Mouse (Mus musculus) embryonic facial prominence, embryonic 11.5 days (tissue): ENCODE measurements around the gene Kdm2a. TPM values are rescaled to one million over a fixed set of nuclear protein-coding genes. Genes with fewer than 3 reads are reported as not detected.

Source experiments
- ATAC-seq: fragments of 200-750 bp; cut with Nextera tagmentation; replicated peaks from 2 replicates; pipeline ENCODE4 v1.8.0; 2017; ENCODE audit warnings: low read depth; ENCODE audit not compliant: insufficient number of reproducible peaks, low FRiP score, low TSS enrichment
- DNase-seq: peaks from one replicate; pipeline ENCODE4 v3.0.0-alpha.2; 2015; ENCODE audit warnings: low spot score
- H3K27ac ChIP-seq: fragments of 300-500 bp; sonication (generic); replicated peaks from 2 replicates; pipeline ENCODE4 v1.5.1; 2014; ENCODE audit warnings: mild to moderate bottlenecking, low read depth, low read length, control low read depth
- H3K27me3 ChIP-seq: fragments of 300-500 bp; sonication (generic); 2 replicates; pipeline ENCODE4 v1.6.1; 2014; ENCODE audit warnings: mild to moderate bottlenecking, low read length, moderate library complexity, mixed read lengths; ENCODE audit not compliant: control insufficient read depth, insufficient read depth
- H3K36me3 ChIP-seq: fragments of 300-500 bp; sonication (generic); replicated peaks from 2 replicates; pipeline ENCODE4 v1.6.1; 2014; ENCODE audit warnings: low read depth, mild to moderate bottlenecking, low read length, moderate library complexity, mixed read lengths; ENCODE audit not compliant: control insufficient read depth, insufficient read depth
- H3K4me1 ChIP-seq: fragments of 300-500 bp; sonication (generic); 2 replicates; pipeline ENCODE4 v1.6.1; 2014; ENCODE audit warnings: low read length, mixed read lengths; ENCODE audit not compliant: control insufficient read depth, insufficient read depth
- H3K4me2 ChIP-seq: fragments of 300-500 bp; sonication (generic); 2 replicates; pipeline ENCODE4 v1.6.1; 2014; ENCODE audit warnings: low read depth, mild to moderate bottlenecking, control low read depth, low read length, moderate library complexity
- H3K4me3 ChIP-seq: fragments of 300-500 bp; sonication (generic); 2 replicates; pipeline ENCODE4 v1.5.1; 2014; ENCODE audit warnings: low read depth, low read length, control low read depth
- H3K9ac ChIP-seq: fragments of 300-500 bp; sonication (generic); replicated peaks from 2 replicates; pipeline ENCODE4 v1.6.1; 2014; ENCODE audit warnings: mild to moderate bottlenecking, control low read depth, low read length
- H3K9me3 ChIP-seq: fragments of 300-500 bp; sonication (generic); replicated peaks from 2 replicates; pipeline ENCODE4 v1.6.1; 2016; ENCODE audit warnings: mild to moderate bottlenecking, low read length, inconsistent platforms, mixed read lengths; ENCODE audit not compliant: control insufficient read depth
- WGBS: fragments of 180-500 bp; shearing (Covaris S2); extraction: QIAGEN DNeasy Blood & Tissue Kit; methylation state at CpG from one replicate; pipeline ENCODE4 v1.1.7; 2014; 5-methylcytosine and 5-hydroxymethylcytosine counted together
- polyA plus RNA-seq: library from polyadenylated mRNA; unstranded; fragments of >200 nt; fragmentation: Nextera tagmentation; extraction: Ambion mirVana; gene quantifications from 2 replicates; pipeline ENCODE4 v1.2.1, GENCODE M21; 2014

Kdm2a gene
- polyA plus RNA-seq, 1 experiment from 2014 or later = 43.5 TPM

DNA sequence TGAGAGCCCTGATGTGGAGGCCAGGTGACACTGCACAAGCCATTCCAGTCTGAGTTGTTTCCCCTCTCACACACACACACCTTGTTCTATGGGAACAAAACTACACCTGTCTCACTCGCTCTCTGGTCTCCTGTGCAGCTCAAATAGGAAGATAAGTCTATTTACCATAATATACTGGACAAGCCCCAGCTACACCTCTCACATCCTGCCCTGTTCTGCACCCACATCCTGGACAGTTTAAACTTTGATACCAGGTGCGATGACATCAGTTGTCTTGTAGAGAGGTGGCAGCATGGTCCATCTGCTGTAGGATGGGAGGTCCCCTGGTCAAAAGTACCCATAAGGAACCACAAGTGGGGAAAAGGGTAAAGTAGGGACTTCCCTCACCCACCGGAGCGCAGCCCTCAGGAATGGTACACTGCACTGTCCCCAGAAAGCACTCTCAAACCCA, 93.2 kb downstream of the Kdm2a start:
- 53% methylated on average over 4 of the region's 4 CpGs for WGBS
- ATAC-seq (no peak), DNase-seq (no peak)
- Histone ChIP-seq H3K4me1 (peaks cover 23% of the 10 kb centered on the region), H3K27ac (no peak overlapping the region), H3K27me3 (no peaks in the 10 kb centered on the region), H3K9me3 (no peaks in the 10 kb centered on the region), H3K4me2 (peak overlapping the region; percentile 89), H3K9ac (no peak overlapping the region; the same call in 1 of the 2 replicates), H3K36me3 (no peaks in the 10 kb centered on the region), H3K4me3 (peak overlapping the region; percentile 96)

DNA sequence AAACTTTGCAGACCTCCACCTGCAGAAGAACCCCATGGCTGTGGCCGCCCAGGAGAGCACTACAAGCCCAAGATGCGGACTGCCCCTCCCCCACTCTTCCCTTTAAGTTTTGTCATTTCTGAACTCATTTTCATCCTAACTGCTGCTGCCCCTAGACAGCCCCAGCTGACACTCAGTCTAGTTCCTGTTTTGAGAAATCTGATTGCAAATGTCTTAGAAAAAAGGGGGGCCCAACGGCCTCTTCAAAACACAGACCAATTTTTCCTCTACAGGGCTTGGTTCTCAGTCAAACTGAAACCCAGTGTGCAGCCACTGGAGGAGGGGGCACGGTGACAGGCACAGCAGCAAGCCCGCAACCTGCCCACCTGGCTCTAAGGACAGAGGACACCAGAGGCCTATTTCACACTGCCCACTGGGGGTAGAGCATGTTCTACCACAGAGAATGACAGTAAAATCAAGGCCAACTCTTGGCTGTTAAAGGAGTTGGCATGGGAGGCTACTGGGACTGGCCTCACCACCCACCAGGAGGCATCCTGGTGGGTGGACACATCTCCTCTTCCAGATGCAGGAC, 93.7 kb downstream of the Kdm2a start:
- H3K27me3 ChIP-seq = no peaks in the 10 kb centered on the region
- H3K27ac ChIP-seq = no peak overlapping the region
- H3K9me3 ChIP-seq = no peaks in the 10 kb centered on the region
- peak overlapping the region; percentile 96 for H3K4me3 ChIP-seq
- no peak overlapping the region; the same call in 1 of the 2 replicates for H3K9ac ChIP-seq
- 74% methylated on average over 5 of the region's 5 CpGs for WGBS
- H3K36me3 ChIP-seq = no peaks in the 10 kb centered on the region
- H3K4me2 ChIP-seq = peak overlapping the region; percentile 89
- peaks cover 23% of the 10 kb centered on the region for H3K4me1 ChIP-seq
- no peak for ATAC-seq
- DNase-seq = no peak

DNA sequence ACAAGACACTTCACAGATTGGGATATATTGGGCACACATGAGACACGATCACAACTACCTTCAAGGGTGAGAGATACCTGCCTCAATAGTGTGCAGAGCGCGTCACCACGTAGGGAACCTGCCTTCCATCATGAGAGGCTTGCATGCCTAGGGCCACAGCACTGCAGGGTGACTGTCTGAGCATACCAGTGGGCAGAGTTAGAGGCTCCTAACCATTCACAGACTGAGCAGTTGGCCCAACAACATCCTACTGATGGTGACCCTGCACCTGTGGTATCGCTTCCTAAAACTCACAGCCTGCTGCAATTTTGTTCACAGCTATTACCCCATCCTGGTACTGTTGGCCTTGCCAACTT, 94.5 kb downstream of the Kdm2a start:
- H3K4me1 ChIP-seq = peaks cover 23% of the 10 kb centered on the region
- WGBS = 92% methylated on average over 5 of the region's 5 CpGs
- no peak for ATAC-seq

GRCm38 (mm10) chr19:4302936-4303639, 95.0 kb downstream of the Kdm2a start:
- H3K9ac ChIP-seq = no peak overlapping the region; the same call in 1 of the 2 replicates

More for the DNA sequence above, 94.5 kb downstream of the Kdm2a start:
- Histone ChIP-seq H3K9ac (no peak overlapping the region), H3K27me3 (no peaks in the 10 kb centered on the region), H3K36me3 (no peaks in the 10 kb centered on the region), H3K27ac (no peak overlapping the region), H3K4me2 (no peak overlapping the region), H3K4me3 (no peak overlapping the region), H3K9me3 (no peaks in the 10 kb centered on the region)
- DNase-seq = no peak

GRCm38 (mm10) chr19:4301735-4302651, 96.1 kb downstream of the Kdm2a start:
- Histone ChIP-seq H3K4me2 (peak overlapping the region; percentile 30), H3K9me3 (no peaks in the 10 kb centered on the region), H3K27me3 (no peaks in the 10 kb centered on the region), H3K4me1 (peaks cover 23% of the 10 kb centered on the region), H3K27ac (peak overlapping the region; percentile 76), H3K4me3 (no peak overlapping the region), H3K9ac (peak overlapping the region; percentile 25), H3K36me3 (no peaks in the 10 kb centered on the region)
- 26% methylated on average over 21 of the region's 21 CpGs for WGBS
- DNase-seq (peak; percentile 57), ATAC-seq (no peak)

More at GRCm38 (mm10) chr19:4302936-4303639, 95.0 kb downstream of the Kdm2a start:
- Histone ChIP-seq H3K4me3 (no peak overlapping the region), H3K36me3 (no peaks in the 10 kb centered on the region), H3K27ac (no peak overlapping the region; the same call in 1 of the 2 replicates), H3K27me3 (no peaks in the 10 kb centered on the region), H3K4me1 (peaks cover 23% of the 10 kb centered on the region), H3K9me3 (no peaks in the 10 kb centered on the region), H3K4me2 (peak overlapping the region; percentile 8; the same call in 1 of the 2 replicates)
- DNase-seq (no peak), ATAC-seq (no peak)
- WGBS = 71% methylated on average over 7 of the region's 7 CpGs

DNA sequence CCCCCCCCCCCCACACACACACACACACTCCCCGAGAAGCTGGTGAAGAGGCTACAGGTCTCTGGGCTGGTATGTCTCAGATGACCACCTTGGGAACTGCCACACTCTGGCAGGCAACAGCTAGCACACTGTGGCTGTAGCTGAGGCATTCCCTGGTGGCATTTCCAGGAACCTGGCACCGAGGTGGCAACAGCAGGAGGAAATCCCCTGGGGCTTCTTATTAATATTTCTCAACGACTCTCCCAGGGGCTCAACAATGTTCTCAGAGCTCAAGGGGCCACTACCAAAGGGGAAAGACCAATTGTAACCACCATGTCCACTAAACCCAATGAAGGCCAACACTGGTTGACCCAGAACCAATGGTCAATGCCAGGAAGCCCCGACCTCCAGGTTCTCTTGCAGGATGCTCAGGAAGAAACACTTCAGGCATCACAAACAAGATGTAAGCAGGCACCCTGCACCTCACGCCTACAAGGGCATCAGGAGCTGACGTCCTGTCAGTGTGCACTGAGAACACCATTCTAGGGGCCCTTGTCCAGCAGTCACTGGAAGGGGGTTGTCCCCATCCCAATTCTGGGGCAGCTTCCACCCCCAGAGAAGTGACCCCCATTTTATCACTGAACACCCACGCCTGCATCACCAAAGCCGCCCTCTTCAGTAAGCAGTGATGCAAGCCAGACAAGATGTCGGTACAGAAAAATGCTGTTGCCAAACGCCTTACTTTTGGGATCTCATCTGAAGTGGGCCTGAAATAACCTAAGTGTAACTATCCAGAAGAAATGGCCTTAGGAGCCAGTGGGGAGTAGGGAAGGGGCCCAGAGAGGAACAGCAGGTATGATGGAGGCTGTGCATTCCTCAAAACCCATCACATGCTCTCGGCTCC, 97.0 kb downstream of the Kdm2a start:
- H3K4me3 ChIP-seq = no peak overlapping the region
- 72% methylated on average over 11 of the region's 11 CpGs for WGBS
- no peaks in the 10 kb centered on the region for H3K9me3 ChIP-seq
- no peak for DNase-seq
- 0 out of 2 replicates have a peak overlapping the region, but pooled peaks have one; percentile 76 for H3K27ac ChIP-seq
- H3K4me1 ChIP-seq = peaks cover 23% of the 10 kb centered on the region
- ATAC-seq = no peak
- peak overlapping the region; percentile 25; the same call in 1 of the 2 replicates for H3K9ac ChIP-seq
- H3K27me3 ChIP-seq = no peaks in the 10 kb centered on the region
- no peaks in the 10 kb centered on the region for H3K36me3 ChIP-seq
- no peak overlapping the region for H3K4me2 ChIP-seq

GRCm38 (mm10) chr19:4300271-4300704, 97.8 kb downstream of the Kdm2a start:
- H3K27ac ChIP-seq = no peak overlapping the region
- H3K4me1 ChIP-seq = peaks cover 23% of the 10 kb centered on the region
- no peaks in the 10 kb centered on the region for H3K27me3 ChIP-seq
- ATAC-seq (no peak), DNase-seq (no peak)
- no peak overlapping the region for H3K4me3 ChIP-seq
- WGBS = 60% methylated on average over 7 of the region's 7 CpGs
- no peaks in the 10 kb centered on the region for H3K36me3 ChIP-seq
- H3K9me3 ChIP-seq = no peaks in the 10 kb centered on the region
- no peak overlapping the region for H3K4me2 ChIP-seq
- no peak overlapping the region for H3K9ac ChIP-seq
